Mouse (Mus musculus): Measurements from ENCODE around the gene Fam69b.

The Fam69b gene

DNA sequence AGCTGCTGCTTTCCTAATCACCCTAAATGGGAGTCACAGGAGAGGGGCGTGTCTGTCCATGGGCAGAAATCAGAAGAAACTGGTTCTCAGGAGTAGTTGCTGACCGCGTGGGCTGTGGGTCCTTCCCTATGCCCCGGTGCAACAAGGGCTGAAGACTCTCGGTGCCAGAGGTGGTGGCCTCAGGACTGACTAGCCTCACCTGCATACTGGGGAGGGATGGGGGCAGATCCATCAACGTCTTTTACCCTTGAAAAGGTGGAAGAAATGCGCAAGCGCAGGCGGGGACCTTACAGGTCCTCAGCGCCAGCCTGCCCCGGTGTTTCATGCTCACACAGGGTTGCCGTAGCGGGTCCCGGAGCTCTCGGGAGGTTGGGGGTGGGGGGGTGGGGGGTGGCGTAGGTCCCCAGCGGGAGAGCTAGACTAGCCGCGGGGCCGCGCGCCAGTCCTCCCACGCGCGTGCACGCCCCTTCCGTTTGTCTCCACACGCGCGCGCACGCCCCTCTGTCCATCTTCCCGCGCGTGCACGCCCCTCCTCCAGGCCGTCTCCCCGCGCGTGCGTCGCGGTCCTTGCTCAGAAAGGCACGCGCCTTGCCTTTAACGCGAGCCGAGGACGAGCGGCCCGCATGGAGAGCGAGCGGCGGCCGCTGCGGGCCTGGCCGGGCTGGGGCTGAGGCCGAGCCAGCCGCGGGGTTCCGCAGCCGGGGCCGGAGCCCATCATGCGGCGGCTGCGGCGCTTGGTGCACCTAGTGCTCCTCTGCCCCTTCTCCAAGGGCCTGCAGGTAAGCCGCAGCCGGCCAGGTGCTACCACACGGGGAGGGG is at the start of gene Fam69b:
Fam69b (plus strand) TSS at position 537 of the 819 bp plus-strand sequence.
- DNase-seq = peak; percentile 67

DNA sequence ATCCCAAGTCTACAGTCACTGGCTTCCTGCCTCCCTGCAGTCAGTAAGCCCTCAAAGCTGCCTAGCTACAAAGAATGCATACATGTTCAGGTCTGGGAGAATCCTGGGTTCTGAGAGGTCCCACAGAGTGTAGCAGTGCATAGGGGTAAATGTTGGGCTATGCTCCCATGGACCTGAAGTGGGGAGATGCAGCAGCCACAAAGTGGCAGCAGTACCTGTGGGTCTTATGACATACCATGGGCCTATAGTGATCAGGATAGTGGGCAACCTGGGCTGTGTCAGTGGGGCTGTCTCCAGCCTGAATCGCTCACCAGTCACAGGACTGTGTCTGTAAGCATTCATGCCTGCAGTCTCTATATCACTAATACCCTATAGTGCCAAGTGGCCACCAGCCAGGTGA is 48.5 kb upstream of the Fam69b start, which contains the start of gene Egfl7:
Egfl7 (plus strand) TSS at position 301 of the 400 bp plus-strand sequence.
- DNase-seq = no peak

DNA sequence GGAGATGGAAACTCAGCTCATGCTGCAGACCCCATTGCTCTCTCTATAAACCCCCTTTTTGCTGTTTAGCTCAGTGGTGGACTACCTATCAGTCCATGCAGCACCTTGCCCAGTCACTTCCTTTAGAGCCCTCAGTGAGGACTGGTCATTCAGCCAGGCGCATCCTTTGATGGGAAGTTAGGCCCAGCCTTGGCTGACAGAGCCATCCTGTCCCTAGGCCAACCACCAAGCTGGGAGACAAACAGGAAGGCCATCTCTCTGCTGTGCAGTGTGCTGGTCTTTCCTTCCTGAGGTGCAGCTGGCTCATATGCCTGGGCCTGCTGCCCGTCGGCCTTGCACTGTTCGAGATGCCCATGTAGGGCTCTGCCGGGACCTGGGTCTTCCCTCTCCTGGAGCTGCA is 47.5 kb upstream of the Fam69b start:
- DNase-seq = no peak

DNA sequence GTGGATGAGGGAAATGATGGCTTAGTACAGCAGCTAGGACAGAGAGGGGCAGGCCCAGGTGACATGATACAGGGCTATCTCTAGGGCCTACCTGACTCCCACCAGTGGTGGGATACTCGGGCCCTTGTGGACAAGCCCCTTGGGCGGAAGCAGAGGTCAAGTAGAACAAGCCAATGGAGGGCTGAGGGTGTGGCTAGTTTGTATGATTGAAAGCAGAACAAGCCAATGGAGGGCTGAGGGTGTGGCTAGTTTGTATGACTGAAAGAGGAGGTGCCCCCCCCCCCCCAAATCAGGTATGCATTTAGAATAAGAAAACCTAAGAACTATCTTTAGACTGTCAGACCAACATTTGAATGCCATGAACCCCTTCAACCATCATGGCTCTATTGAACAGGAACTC is 46.1 kb upstream of the Fam69b start:
- DNase-seq = peak; percentile 53

DNA sequence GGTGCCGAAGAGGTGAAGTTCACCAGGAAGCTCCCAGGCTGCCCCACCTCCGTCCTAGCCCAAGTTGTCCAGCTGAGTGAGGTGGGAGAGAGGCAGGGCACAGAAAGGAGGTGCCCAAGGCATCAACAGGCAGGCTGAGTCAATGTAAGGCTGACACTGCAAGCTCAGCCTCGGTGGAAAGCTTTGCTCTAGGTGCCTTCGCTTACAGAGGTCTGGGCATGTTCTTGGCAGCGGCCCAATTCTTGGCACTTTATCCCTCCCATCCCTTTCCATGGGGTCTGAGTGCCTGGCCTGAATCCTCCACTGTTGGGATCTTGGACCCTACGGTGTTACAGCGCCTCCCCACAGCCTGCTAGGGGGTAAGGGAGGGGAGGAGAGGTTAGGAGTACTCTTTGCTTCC is 45.5 kb upstream of the Fam69b start:
- peak; percentile 23 for DNase-seq

DNA sequence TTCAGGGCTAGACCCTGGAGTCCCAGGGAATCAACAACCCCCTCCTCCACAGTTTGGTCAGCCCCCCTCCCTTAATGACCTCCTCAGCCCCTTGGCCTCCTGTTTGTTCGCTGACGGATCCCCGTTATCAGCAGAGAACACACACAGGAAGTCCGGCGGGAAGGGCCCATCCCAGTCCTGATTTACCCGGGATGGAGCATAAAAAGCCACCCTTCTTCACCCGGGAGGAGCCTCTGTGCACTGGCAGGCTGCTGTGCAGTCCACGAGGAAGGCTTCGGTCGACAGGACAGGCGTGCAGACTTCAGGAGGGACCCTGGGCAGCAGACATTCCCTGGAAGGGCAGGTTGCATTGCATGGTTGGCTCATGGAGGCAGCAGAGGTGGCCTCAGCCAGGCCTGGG is 44.6 kb upstream of the Fam69b start:
- peak; percentile 72 for DNase-seq

DNA sequence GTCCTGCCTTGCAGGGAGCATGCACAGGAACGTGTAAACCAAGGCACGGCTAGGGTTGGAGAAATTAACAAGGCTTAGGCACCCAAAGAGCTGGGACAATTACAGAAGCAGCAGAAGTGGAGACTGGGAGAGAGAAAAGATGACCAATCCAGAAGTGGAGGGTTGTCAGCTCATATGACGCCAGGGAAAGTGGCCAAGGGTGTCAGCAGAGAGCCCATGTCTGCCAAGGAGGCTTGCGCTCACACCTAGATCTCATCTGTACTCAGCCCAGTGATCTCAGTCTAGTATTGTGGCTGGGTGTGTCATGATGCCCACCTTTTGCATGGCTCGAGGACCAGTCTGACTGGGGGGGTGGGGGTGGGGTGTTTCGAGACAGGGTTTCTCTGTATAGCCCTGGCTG is 42.5 kb upstream of the Fam69b start:
- no peak for DNase-seq

DNA sequence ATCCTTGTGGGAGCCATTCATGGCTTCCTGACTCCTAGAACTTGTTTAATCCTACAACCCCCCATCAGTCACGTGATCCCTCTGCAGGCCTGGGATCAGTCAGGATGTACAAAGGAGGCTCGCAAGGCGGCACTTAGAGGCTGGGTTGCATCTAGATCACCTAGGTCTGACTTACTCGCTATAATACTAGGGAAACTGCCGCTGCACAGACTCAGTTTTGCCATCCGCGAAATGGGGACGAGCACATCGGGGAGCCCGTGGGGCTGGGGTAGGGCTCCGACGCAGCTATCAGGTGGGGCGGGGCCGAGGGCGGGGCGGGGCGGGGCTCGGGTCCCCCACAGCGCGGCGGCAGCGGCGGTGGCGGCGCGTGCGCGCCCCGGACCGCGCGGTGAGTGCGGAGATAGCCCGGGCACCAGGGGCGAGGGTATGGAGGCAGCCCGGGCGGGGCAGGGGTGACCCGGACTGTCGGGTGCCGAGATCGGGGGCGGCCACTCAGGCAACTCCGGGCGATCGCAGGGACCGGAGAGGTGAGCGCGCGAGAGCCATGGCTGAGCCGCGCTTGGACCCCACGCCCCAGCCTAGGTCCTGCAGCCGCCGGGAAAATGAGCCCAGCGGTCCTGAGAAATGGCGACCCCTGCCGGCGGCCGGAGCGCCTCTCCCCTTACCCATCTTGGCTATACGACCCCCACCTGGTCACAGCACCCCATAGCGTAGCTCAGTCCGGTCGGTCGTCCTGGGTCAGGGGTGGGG is 41.8 kb upstream of the Fam69b start, which contains the start of gene Gm20532:
Gm20532 (plus strand) TSS at position 346 of the 750 bp plus-strand sequence.
- DNase-seq = peak; percentile 74

DNA sequence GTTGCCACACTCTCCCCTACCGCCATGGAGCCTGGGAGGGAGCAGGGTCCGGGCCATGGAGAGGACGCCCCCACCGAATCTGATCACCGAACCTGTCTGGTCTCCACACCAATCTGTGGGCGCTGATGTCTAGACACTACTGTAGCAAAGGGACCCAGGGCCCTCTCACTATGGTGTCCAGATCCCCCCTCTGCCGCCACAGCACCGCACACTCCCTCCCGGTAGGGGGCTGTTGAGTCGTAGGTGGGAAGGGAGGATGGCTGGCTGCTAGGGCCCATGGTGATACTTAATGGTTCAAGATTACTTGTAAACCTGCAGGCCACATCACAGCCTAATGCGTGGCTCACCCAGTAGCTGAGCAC is 41.2 kb upstream of the Fam69b start:
- no peak for DNase-seq

DNA sequence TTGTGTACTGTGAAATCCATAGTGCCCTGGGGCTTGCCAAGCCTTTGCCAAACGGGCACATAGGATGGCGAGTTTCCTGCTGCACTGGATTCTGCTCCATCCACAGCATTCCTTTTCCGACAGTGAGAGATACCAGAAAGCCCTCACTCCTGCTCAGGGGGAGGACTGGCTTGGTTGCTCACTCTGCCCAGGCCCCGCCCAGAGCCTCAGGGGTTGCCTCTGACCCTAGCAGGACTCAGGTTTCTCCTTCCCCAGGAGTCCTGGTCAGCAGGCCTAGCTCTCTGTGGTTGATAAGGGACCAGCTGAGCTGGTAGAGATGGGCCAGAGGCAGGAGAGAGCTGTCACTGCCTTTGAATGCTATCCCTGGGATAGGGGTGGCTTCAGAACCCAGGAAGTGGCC is 39.7 kb upstream of the Fam69b start:
- no peak for DNase-seq

DNA sequence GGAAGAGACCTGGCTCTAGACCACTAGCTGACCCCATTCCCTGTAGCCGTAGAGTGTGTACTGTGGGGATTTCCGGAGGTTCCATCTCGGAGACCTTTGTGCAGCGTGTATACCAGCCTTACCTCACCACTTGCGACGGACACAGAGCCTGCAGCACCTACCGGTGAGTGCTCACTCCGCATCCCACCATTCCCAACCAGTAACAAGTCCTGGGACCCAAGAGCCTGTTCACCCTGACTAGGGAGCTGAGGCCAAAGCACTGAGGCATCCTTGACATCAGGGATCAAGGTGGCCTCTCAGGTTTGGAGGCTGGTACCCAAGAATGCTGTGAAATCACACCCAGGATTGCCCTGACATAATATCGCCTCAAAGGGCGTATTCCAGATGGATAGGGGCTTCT is 39.0 kb upstream of the Fam69b start:
- no peak for DNase-seq

DNA sequence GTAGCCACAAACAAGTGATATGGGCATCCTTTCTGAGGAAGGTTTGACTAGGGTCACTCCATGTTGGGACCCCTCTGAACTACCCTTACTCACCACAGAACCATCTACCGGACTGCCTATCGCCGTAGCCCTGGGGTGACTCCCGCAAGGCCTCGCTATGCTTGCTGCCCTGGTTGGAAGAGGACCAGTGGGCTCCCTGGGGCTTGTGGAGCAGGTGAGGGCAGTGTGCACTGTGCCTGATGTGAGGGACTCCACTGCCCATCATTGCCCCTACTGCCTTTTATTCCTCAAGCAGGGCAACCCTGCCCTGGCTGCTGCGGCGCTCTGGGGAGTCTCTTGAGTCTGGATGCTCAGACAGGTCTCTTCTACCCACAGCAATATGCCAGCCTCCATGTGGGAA is 38.0 kb upstream of the Fam69b start:
- DNase-seq = no peak

DNA sequence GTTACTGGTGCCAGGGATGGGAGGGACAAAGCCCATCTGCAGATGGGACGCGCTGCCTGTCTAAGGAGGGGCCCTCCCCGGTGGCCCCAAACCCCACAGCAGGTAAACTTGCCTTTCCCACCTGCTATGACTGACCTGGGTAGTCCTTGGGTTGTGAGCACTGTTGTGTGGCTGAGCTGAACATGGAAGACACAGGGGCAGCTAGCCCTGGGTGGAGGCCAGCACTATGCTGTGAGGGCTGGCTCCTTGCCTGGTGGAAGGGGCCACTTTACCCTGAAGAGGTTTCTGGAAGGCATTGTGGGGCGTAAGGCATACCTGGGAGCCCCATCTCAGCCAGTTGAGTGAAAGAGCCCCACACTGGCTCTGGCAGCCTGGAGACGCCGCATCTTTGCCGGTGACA is 37.3 kb upstream of the Fam69b start:
- no peak for DNase-seq

DNA sequence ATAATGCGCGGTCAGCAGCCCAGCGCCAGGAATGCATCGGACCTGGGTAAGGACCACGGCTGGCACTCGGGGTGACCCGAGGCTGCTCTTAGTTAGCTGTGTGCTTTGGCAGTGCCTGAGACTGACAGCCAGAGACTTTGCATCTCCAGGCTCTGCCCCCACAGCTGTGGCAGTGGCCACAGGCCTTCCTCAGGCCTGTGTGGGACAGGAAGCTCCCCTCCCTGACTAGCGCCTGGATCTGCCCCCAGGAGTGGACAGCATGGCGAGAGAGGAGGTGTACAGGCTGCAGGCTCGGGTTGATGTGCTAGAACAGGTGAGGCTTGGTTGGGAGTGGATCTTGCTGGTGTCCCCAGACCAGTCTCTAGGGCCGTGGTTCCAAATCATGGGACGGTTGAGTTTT is 36.8 kb upstream of the Fam69b start:
- no peak for DNase-seq

DNA sequence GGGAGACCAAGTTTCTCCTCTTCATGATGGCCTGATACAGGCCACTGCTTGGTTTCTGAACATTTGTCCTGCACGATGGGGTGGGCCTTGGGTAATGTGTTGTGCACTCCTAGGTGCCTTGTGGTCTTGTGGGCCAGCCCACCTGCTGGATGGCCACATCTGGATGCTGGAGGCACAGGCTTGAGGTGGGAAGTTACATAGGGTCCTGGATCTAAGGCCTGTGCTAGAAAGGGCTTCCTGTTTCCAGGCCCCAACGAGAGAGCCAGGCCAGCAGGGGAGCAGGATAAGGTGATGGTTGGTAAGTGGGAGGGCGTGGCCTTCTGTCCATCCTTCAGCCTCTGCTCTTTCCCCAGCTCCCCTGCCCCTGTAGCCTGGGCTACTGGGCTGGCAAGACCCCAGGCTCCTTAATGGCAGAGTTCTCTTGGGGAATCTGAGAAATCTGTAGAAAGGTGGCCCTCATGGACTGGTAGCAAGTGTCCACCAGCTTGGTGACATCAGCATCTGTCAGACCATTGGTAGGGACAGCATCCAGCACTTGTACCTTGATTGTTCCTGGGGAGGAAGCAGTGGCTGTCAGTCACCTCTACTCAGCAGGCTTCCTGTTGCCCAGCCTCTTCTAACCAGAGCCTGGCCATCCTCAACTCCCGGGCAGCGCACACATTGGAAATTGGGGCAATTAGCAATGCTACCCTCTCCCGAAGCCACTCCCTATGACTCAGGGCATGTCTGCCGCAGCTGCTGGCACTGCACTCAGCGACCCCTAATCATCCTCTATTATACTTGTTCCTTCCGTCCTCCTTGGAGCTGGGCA is 34.8 kb upstream of the Fam69b start:
- DNase-seq = peak; percentile 33

DNA sequence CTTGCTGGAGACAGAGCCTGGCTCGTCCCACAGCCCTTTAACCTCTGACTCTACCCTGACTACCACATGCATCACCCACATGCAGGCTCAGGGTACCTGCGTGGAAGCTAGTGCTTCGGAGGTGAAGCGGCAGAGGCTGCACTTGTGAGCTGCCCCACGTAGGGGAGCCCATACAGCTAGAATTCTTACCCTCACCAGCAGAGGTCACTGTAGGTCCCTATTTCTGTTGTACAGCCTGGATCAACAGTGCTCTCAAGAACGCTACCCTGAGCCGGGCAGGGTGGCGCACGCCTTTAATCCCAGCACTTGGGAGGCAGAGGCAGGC is 34.3 kb upstream of the Fam69b start:
- peak; percentile 72 for DNase-seq

DNA sequence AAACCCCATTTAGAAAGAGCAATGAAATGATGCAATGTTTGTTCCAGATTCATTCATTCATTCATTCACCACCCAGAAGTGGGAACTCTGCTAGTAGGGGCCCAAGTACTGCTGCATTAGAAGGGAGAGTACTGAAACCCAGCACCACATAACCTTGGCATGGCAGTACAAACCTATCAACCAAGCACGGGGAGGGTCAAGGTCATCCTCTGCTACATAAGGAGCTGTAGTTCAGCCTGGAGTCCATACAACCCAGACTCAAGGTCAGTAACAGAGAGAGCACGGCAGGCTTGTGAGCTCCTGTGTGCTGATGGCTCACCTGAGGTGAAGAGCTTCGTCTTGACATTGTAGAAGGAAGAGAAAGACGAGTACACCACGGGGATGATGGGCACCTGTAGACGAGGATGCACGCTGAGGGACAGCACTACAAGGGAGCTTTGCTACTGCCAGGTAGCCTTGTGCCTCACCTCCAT is 33.8 kb upstream of the Fam69b start:
- no peak for DNase-seq

DNA sequence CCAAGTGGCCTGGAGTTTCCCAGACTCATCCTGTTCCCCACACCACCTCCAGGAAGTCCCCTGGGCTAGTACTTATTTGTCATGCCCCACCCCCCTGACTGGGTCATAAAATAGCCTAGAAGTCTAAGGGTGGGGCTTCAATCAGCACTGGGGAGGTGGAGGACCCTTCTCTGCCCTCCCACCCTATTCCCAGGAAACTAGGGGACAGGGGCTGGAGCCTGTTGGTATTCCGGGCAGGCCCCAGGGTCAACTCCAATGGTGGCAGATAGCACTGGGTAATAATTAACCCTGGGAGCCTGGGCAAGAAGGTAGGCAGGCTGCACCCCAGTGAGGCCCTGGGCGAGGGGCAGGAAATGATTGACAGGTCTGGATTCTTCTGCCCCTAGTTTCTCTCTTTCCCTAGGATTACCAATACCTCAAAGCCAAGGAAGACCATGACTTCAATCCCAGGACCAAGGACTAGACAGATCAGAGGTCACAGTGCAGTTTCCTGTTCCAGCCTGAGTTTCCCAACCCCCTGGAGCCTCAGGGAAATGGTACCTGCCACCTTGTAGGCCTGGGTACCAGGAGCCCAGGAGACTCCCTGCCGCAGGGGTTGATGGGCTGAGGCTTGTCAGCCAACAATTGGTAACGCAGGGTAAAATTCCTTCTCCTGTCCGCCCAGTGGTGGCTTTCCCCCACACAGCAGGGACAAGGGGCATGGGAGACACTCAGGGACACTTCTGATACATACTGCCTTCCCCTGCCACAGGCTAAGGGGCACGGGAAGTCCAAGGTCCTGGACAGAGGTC is 33.1 kb upstream of the Fam69b start:
- DNase-seq = peak; percentile 69

DNA sequence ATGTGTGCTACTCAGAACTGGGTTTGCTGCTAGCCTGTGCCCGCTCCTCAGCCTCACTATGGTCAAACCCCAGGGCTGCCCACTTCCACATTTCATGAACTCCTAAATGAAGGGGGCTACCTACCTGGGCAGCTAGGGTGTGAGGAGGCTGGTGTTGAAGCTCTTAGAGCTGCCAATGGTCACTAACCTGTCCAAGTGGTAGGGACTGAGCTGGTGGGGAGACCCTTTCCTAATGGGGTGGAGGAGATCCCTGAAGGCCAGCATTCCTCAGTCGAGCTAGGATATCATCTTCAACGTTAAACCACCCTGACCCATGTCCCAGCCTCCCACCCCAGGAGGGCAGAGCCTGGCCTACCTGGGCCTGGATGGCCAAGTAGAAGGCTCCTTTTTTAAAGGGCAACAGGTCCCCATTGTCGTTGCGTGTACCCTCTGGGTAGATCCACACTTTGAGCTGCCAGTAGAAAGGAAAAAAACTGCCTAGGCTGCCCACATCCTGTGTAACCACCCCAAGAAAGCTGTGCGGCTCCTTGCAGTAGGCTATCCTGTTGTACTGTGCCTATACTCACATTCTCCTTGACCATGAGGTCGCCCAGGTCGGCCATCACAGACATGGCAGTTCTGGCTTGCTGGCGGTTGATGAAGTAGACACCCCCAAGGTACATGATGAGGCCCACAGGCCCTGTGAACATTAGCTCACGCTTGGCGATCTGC is 32.4 kb upstream of the Fam69b start:
- DNase-seq = no peak

DNA sequence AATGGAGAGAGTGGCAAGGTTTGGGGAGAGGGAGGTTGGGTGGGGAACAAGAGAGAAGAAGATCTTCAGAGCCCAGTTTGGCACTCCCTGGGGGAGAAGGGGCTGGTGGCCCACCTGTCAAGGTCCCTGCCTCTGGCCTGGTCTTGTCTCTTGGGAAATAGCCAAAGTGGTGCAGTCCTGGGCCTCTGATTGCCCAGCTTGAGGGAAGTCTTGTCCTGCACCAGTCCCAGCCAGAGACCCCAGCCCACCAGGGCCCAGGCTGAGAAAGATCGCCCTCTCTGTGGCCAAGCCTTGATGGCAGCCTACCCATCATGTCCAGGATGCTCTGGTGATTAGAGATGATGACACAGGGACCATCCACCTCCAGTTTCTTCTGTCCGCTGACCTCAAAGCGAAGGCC is 31.4 kb upstream of the Fam69b start:
- no peak for DNase-seq

DNA sequence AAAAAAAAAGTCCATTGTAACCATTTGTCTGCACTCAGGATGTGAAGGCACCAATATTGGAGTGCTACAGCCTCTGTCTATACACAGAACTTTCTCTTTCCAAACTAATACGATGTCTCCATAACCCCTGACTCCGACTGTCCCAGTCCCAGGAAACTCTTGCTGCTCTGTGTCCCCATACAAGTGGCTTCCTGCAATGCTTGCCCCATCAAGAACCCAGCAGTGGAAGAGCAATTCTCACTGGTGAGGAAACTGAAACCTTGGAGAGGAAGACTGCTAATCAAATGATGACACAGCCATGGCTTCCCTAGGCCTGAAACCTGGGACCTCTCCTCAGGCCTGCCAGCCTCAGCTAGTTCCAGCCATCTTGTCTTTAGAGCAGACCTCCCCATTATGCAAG is 30.4 kb upstream of the Fam69b start:
- DNase-seq = no peak

DNA sequence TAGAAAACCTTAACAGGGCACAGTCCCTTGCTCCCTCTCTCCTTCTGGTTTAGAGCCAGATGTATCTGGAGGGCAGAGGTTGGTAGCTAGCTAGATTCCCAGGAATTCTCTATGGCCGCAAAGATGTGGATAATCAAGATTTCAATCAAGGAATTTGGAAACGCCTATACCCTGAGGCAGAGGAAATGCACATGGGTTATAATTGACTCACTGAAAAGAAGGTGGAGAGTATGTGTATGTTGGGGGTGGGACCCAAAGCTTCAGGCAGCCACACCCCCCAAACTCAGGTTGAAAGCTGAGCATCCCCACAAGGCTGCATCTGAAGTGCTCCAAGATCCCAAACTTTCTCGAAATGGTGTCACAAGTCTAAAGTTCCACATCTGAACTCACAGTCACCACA is 29.8 kb upstream of the Fam69b start:
- DNase-seq = no peak

Measured in kidney, adult 18-20 months (tissue).